Mouse (Mus musculus): Measurements from ENCODE around the gene Bod1l.

DNA sequence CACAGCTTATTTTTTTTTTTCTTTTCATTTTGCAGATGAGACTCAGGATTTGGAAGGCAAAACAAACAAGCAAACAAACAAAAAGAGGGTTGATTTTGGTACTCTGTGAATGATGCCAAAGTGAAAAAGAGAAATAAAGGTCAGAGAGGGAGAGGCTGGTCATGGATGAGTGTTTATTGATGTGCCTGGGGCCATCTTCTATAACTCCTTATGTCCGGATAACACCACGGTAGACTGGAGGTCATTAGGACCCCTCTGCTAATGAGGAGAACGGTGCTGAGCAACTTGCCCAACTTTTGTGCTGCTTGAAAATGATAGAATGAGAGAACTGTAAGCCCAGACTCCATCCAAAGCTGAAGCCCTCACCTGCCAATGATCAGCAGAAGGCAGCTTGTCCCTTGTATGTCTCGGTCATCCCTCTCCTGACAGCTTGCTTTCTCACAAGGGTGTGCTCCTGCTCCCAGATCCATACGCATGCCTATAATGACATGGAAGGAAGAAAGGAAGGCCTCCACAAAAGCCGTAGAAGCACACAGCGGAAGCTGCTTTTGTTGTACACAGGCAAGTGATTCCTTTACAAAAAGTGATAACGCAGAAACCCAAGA, 45.2 kb upstream of the Bod1l start:
- TF ChIP-seq POLR2A (IDR thresholded peaks at IDR 0.05; ENCODE audit: control insufficient read depth, low read depth, low read length) (no peak), CTCF (IDR thresholded peaks at IDR 0.05; ENCODE audit: control insufficient read depth, insufficient read depth, insufficient replicate concordance, low read depth, low read length) (no peak)
